Mouse (Mus musculus): Measurements from ENCODE around the gene A030014E15Rik. TPM values are rescaled to one million over a fixed set of nuclear protein-coding genes. Genes with fewer than 3 reads are reported as not detected.

A030014E15Rik gene
- total RNA-seq, 2 experiments from 2014 or later: not detected

Other genes starting within 250 kb of the A030014E15Rik start
- 100 to 1,000 TPM; 272 to 287 TPM for gene Mff, start 200.0 kb upstream of the A030014E15Rik start, total RNA-seq (2021)
- gene Tm4sf20, start 156.5 kb upstream of the A030014E15Rik start, total RNA-seq (2021): not detected
- not detected for gene Gm47791, start 153.7 kb upstream of the A030014E15Rik start, total RNA-seq (2021)
- gene Agfg1, start 85.4 kb upstream of the A030014E15Rik start, total RNA-seq (2021): 10 to 100 TPM; 80.2 to 85.8 TPM
- 1 to 10 TPM in 1 of 2 experiments, under 1 TPM in 1; 0.58 to 1.1 TPM for gene A030005L19Rik, start 11.6 kb upstream of the A030014E15Rik start, total RNA-seq (2021)
- not detected for gene Gm6217, start 6.5 kb downstream of the A030014E15Rik start, total RNA-seq (2021)
- not detected for gene A030003K21Rik, start 18.5 kb downstream of the A030014E15Rik start, total RNA-seq (2021)
- not detected for gene Gm7544, start 31.1 kb downstream of the A030014E15Rik start, total RNA-seq (2021)
- not detected for gene Gm47955, start 35.4 kb downstream of the A030014E15Rik start, total RNA-seq (2021)
- gene Gm47959, start 75.6 kb downstream of the A030014E15Rik start, total RNA-seq (2021): not detected
- gene Slc19a3, start 113.5 kb downstream of the A030014E15Rik start, total RNA-seq (2021): 1 to 10 TPM; 1.2 to 2.0 TPM
- gene Krtap28-10, start 117.6 kb downstream of the A030014E15Rik start, total RNA-seq (2021): not detected
- gene Gm47969, start 120.0 kb downstream of the A030014E15Rik start, total RNA-seq (2021): not detected
- gene A030005K14Rik, start 134.5 kb downstream of the A030014E15Rik start, total RNA-seq (2021): not detected
- not detected for gene Krtap28-13, start 136.0 kb downstream of the A030014E15Rik start, total RNA-seq (2021)
- not detected for gene Ccl20, start 191.8 kb downstream of the A030014E15Rik start, total RNA-seq (2021)
- 1 to 10 TPM; 1.2 to 2.2 TPM for gene Daw1, start 234.8 kb downstream of the A030014E15Rik start, total RNA-seq (2021)